8 mouse cellular contexts compared by ENCODE assay signal in genomic region chr19:25000153-25000552, GRCm38 (mm10). TPM values are rescaled to one million over a fixed set of nuclear protein-coding genes. Genes with fewer than 3 reads are reported as not detected.
DNase-seq lines count a peak whose midpoint lies in the region; ATAC-seq and TF ChIP-seq lines count a peak whose summit lies in the region.

No protein-coding gene starts in this region.

- no peaks in the 10 kb centered on the region for H3K36me3 ChIP-seq in forebrain, embryonic 15.5 days
- H3K36me3 ChIP-seq in limb, embryonic 13.5 days, result no peaks in the 10 kb centered on the region
- H3K36me3 ChIP-seq in small intestine, adult 2 months (ENCODE audit: control insufficient read depth, insufficient read depth, low read length), result no peaks in the 10 kb centered on the region

- no peaks in the 10 kb centered on the region for H3K9me3 ChIP-seq in forebrain, embryonic 15.5 days
- no peaks in the 10 kb centered on the region for H3K9me3 ChIP-seq in limb, embryonic 13.5 days

- no peak for ATAC-seq in forebrain, embryonic 15.5 days (replicated peaks)
- ATAC-seq in limb, embryonic 13.5 days (ENCODE audit: low FRiP score, low read depth), result no peak

- peak overlapping the region; percentile 92 for H3K4me2 ChIP-seq in forebrain, embryonic 15.5 days (replicated peaks)
- peak overlapping the region; percentile 98 for H3K4me2 ChIP-seq in limb, embryonic 13.5 days (replicated peaks)

- H3K27me3 ChIP-seq in forebrain, embryonic 15.5 days, result peaks cover 59% of the 10 kb centered on the region
- H3K27me3 ChIP-seq in limb, embryonic 13.5 days, result peaks cover 71% of the 10 kb centered on the region
- no peaks in the 10 kb centered on the region for H3K27me3 ChIP-seq in small intestine, adult 2 months (ENCODE audit: control insufficient read depth, insufficient read depth, low read length)

- intact Hi-C loops in gastrocnemius, postnatal 14 days (cut with DNase I; ENCODE audit: low total_unique reads), result no loop called here

- no peak for TF ChIP-seq POLR2A in small intestine, adult 2 months (IDR thresholded peaks at IDR 0.05; ENCODE audit: low read depth, low read length)

- WGBS in forebrain, embryonic 15.5 days, result 39% methylated on average over 9 of the region's 9 CpGs
- WGBS in limb, embryonic 13.5 days, result 24% methylated on average over 9 of the region's 9 CpGs
- 6% methylated on average over 9 of the region's 9 CpGs for WGBS in small intestine, adult 2 months

- TF ChIP-seq CTCF in small intestine, adult 2 months (IDR thresholded peaks at IDR 0.05; ENCODE audit: extremely low read depth, insufficient read length, insufficient replicate concordance, low read depth, low read length), result no peak

- H3K9ac ChIP-seq in forebrain, embryonic 15.5 days (replicated peaks), result no peak overlapping the region
- no peak overlapping the region for H3K9ac ChIP-seq in limb, embryonic 13.5 days

- peak overlapping the region; percentile 53 for H3K4me3 ChIP-seq in forebrain, embryonic 15.5 days
- peak overlapping the region; percentile 73 for H3K4me3 ChIP-seq in limb, embryonic 13.5 days
- H3K4me3 ChIP-seq in small intestine, adult 2 months (ENCODE audit: low read depth, low read length), result peak overlapping the region; percentile 95

- H3K27ac ChIP-seq in forebrain, embryonic 15.5 days (replicated peaks), result no peak overlapping the region
- no peak overlapping the region for H3K27ac ChIP-seq in limb, embryonic 13.5 days
- peak overlapping the region; percentile 79 for H3K27ac ChIP-seq in small intestine, adult 2 months (ENCODE audit: insufficient read depth, low read depth, low read length)

- peaks cover 14% of the 10 kb centered on the region for H3K4me1 ChIP-seq in forebrain, embryonic 15.5 days
- peaks cover 11% of the 10 kb centered on the region; the same call in 1 of the 2 replicates for H3K4me1 ChIP-seq in limb, embryonic 13.5 days
- H3K4me1 ChIP-seq in small intestine, adult 2 months (ENCODE audit: control insufficient read depth, insufficient read depth, insufficient read length, low read length), result peaks cover 9% of the 10 kb centered on the region; the same call in 1 of the 2 replicates

- DNase-seq in ovary, adult 18-20 months (ENCODE audit: low spot score), result peak; percentile 40
- DNase-seq in ovary, postnatal 10 days (ENCODE audit: low spot score), result no peak
- DNase-seq in layer of hippocampus, postnatal 25 days (ENCODE audit: extremely low spot score in 1 of 2, low spot score in 1 of 2), result no peak
- no peak for DNase-seq in gastrocnemius, postnatal 14 days
- no peak for DNase-seq in cerebellum, postnatal 10 days

RNA-seq across cellular contexts. Expression of gene Dock8, which starts 0.8 kb away (rescaled TPM):
- polyA plus RNA-seq in forebrain, embryonic 15.5 days (2015; fragmentation: Nextera tagmentation; extraction: Ambion mirVana), result 1.1 and 1.4 TPM in 2 replicates
- 3.3 and 5.5 TPM in 2 replicates for polyA plus RNA-seq in limb, embryonic 13.5 days (2015; fragmentation: Nextera tagmentation; extraction: Ambion mirVana)
- 13.2 and 14.7 TPM in 2 replicates for polyA plus RNA-seq in small intestine, adult 2 months (2012; rRNA removed)
- total RNA-seq in layer of hippocampus, postnatal 25 days (2021), result 1 to 10 TPM; 2.8 to 5.3 TPM
- total RNA-seq in gastrocnemius, postnatal 14 days (2021), result 1 to 10 TPM; 1.8 to 2.6 TPM

RNA-seq across cellular contexts. Expression of gene Cbwd1, which starts 38.7 kb away (rescaled TPM):
- polyA plus RNA-seq in forebrain, embryonic 15.5 days (2015; fragmentation: Nextera tagmentation; extraction: Ambion mirVana), result 16.0 and 18.5 TPM in 2 replicates
- 22.9 and 23.9 TPM in 2 replicates for polyA plus RNA-seq in limb, embryonic 13.5 days (2015; fragmentation: Nextera tagmentation; extraction: Ambion mirVana)
- 0.27 and 0.62 TPM in 2 replicates for polyA plus RNA-seq in small intestine, adult 2 months (2012; rRNA removed)
- 10 to 100 TPM; 11.8 to 15.5 TPM for total RNA-seq in layer of hippocampus, postnatal 25 days (2021)
- total RNA-seq in gastrocnemius, postnatal 14 days (2021), result 10 to 100 TPM; 10.4 to 11.0 TPM

Comparison
In these comparisons a context has a peak if more than half of its experiments do, and no peak if none do; other contexts are left out.
1. RNA of gene Cbwd1, which starts 38.7 kb away (polyA plus RNA-seq): 22.9 to 23.9 TPM in limb, embryonic 13.5 days and 16.0 to 18.5 TPM in forebrain, embryonic 15.5 days; 0.27 to 0.62 TPM in small intestine, adult 2 months; every median in the first group is over 10 times any median in the second.
2. Peak in every context shown above with its lines, with median percentiles within 50 percentile points of each other: H3K4me3 ChIP-seq.